Mouse (Mus musculus): ENCODE data around the gene Fam76b.

DNA sequence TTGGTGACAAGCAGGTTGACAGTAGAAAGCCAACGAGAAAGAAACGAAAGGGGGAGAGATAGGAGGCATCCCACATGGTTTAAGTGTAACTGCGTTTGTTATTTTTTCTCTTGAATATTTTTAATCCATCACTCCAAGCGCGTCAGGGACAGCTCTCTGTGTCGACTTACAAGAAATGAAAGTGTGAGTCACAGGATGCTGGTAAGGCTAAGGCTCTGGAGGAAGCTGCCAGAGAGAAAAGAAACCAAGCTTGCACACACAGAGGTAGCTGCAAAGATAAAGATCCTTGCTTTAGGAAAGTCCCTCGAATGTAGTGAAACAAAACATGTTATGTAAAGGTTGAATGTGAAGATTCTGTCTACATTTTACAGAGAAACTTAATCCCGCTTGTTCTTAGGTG lies 67.0 kb downstream of the Fam76b start:
- TF ChIP-seq CTCF (IDR thresholded peaks at IDR 0.05; ENCODE audit: low read depth): no peak
- TF ChIP-seq EP300 (IDR thresholded peaks at IDR 0.05; ENCODE audit: low read depth): no peak

Measured in liver, embryonic 14.5 days (tissue).